Mouse (Mus musculus): ENCODE measurements at regions not wholly inside any gene's neighbourhood (a gene's known extent, or its start where the extent isn't known, plus 50 kb on each side); places are given as distances from the start of the nearest gene placed in this dataset.

- TF ChIP-seq HCFC1 (IDR thresholded peaks at IDR 0.05; ENCODE audit: borderline replicate concordance, insufficient read depth, low read length) (no peak), CHD2 (IDR thresholded peaks at IDR 0.05; ENCODE audit: low read depth, low read length) (no peak)
Observed at GRCm38 (mm10) chr2:11059731-11060425, 112.0 kb upstream of the Prkcq start.
